Mouse (Mus musculus) embryonic facial prominence, embryonic 14.5 days (tissue): ENCODE results near the gene Tube1. TPM values are rescaled to one million over a fixed set of nuclear protein-coding genes. Genes with fewer than 3 reads are reported as not detected.

Experiments used
- ATAC-seq: fragments of 200-750 bp; cut with Nextera tagmentation; 2 replicates; pipeline ENCODE4 v1.8.0; 2017; ENCODE audit warnings: low read depth, moderate number of reproducible peaks, moderate TSS enrichment
- DNase-seq: peaks from one replicate; pipeline ENCODE4 v3.0.0-alpha.2; 2015; ENCODE audit warnings: low spot score
- H3K27ac ChIP-seq: fragments of 300-500 bp; sonication (generic); replicated peaks from 2 replicates; pipeline ENCODE4 v1.5.1; 2014; ENCODE audit warnings: low read depth, mild to moderate bottlenecking, low read length, moderate library complexity
- H3K27me3 ChIP-seq: fragments of 300-500 bp; sonication (generic); replicated peaks from 2 replicates; pipeline ENCODE4 v1.6.1; 2014; ENCODE audit warnings: low read length; ENCODE audit not compliant: control insufficient read depth, insufficient read depth
- H3K36me3 ChIP-seq: fragments of 300-500 bp; sonication (generic); 2 replicates; pipeline ENCODE4 v1.6.1; 2014; ENCODE audit warnings: low read length, mixed read lengths; ENCODE audit not compliant: control insufficient read depth, insufficient read depth
- H3K4me1 ChIP-seq: fragments of 300-500 bp; sonication (generic); 2 replicates; pipeline ENCODE4 v1.6.1; 2014; ENCODE audit warnings: antibody characterized with exemption, low read length; ENCODE audit not compliant: control insufficient read depth, insufficient read depth
- H3K4me2 ChIP-seq: fragments of 300-500 bp; sonication (generic); 2 replicates; pipeline ENCODE4 v1.6.1; 2014; ENCODE audit warnings: low read depth, mild to moderate bottlenecking, low read length, moderate library complexity, mixed read lengths
- H3K4me3 ChIP-seq: fragments of 300-500 bp; sonication (generic); 2 replicates; pipeline ENCODE4 v1.5.1; 2014; ENCODE audit warnings: low read depth, mild to moderate bottlenecking, low read length
- H3K9ac ChIP-seq: fragments of 300-500 bp; sonication (generic); 2 replicates; pipeline ENCODE4 v1.6.1; 2014; ENCODE audit warnings: low read depth, mild to moderate bottlenecking, low read length, moderate library complexity, mixed read lengths
- H3K9me3 ChIP-seq: fragments of 300-500 bp; sonication (generic); 2 replicates; pipeline ENCODE4 v1.6.1; 2016; ENCODE audit warnings: low read length; ENCODE audit not compliant: control insufficient read depth
- WGBS: fragments of 180-500 bp; shearing (Covaris S2); extraction: QIAGEN DNeasy Blood & Tissue Kit; methylation state at CpG from one replicate; pipeline ENCODE4 v1.1.7; 2014; 5-methylcytosine and 5-hydroxymethylcytosine counted together
- polyA plus RNA-seq: library from polyadenylated mRNA; unstranded; fragments of >200 nt; fragmentation: Nextera tagmentation; extraction: Ambion mirVana; gene quantifications from 2 replicates; pipeline ENCODE4 v1.2.1, GENCODE M21; 2014

Tube1 gene
- polyA plus RNA-seq, 1 experiment from 2014 or later = 12.5 TPM

DNA sequence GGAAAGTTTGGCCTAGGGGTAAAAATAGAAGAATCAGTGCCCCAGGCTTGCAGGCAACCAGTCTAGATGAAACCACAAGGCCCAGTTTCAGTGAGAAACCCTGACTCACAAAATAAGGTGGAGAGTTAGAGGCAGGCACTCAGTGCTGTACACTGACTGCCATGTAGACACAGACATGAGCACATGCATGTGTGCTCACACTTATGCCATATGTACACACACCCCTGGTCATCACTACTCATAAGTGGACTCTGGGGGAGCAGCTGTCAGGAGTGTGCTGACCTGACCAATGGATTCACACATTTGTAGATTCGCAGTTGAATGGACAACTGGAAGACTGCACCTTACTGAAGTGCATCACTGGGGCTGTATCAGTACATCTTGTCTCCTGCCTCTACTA lies 27.6 kb downstream of the Tube1 start:
- H3K4me1 ChIP-seq = peaks cover 6% of the 10 kb centered on the region
- no peaks in the 10 kb centered on the region for H3K36me3 ChIP-seq
- H3K4me3 ChIP-seq = no peak overlapping the region
- no peak overlapping the region for H3K9ac ChIP-seq
- ATAC-seq (no peak), DNase-seq (no peak)
- H3K4me2 ChIP-seq = no peak overlapping the region
- H3K27me3 ChIP-seq = no peaks in the 10 kb centered on the region
- no peak overlapping the region for H3K27ac ChIP-seq
- no peaks in the 10 kb centered on the region for H3K9me3 ChIP-seq
- 94% methylated on average over 1 of the region's 1 CpGs for WGBS

DNA sequence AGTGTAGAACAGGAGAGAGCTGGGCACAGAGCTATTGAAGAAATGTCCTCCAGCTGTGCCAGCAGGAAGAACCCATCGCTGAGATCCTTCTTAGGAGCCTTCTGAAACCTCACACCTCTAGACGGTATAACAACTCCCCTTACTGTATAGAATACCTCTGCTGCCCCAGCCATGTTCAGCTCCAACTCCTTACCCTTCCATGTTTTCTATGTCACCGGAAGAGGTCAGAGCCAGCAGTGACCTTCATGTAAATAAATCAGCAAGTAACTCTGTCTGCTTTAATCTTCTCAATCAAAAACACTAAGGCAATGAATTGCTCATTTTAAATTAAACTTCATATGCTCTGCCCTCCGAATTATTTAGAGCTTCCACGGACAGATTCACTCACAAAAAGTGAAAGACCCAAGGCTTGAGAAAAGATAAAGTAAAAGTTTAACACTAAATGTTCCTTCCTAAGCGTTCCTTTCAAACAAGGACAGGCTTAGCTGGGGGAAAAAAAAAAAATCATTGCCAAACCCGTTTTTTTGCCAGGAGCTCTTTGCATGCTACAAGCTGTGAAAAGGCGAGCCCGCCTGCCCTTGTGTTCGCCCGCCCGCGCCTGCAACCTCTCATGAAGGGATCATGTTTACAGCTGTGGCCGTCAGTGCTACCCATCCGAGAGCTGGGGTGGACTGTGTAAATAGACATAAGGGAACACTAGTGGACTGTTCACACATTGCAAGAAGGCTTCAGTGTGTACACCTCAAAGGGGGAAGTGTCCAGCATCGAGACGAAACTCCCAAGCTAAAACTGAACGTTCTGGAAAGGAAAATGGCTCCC lies 29.1 kb downstream of the Tube1 start:
- peak; percentile 34; the same call in 1 of the 2 replicates for ATAC-seq
- Histone ChIP-seq H3K4me2 (peak overlapping the region; percentile 33), H3K4me3 (no peak overlapping the region)

DNA sequence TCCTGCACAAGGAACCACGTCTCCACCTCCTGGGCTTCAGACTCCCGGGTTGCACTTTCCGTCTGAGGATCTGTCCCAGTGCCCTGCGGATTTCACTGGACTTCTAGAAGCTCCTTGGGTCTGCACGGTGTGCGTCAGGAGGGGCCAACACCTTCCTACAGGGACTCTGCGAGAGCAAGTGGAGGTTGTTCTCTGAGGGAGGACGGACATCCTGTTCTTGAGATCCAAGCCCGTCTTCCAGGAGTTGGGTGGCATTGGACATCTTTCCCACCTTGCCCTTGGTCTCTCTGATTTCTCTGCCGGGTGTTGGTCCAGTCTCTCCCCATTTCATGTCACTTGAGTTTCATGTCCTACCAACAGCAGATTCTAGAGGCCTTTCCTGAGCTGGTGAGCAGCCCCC lies 29.9 kb downstream of the Tube1 start, which contains the start of gene Ccn6:
Gene Ccn6, minus strand, starts transcription at position 101 of the 400 bp plus-strand sequence.
- ATAC-seq (no peak), DNase-seq (no peak)
- Histone ChIP-seq H3K9me3 (no peaks in the 10 kb centered on the region), H3K4me1 (peaks cover 6% of the 10 kb centered on the region), H3K27ac (no peak within 1 kb of the TSS), H3K4me2 (peak within 1 kb of the TSS; percentile 33), H3K9ac (0 out of 2 replicates have a peak within 1 kb of the TSS, but pooled peaks have one; percentile 19), H3K4me3 (no peak within 1 kb of the TSS), H3K36me3 (no peaks in the 10 kb centered on the region), H3K27me3 (no peaks in the 10 kb centered on the region)
- WGBS = 85% methylated on average over 10 of the region's 10 CpGs

More for the DNA sequence above, 29.1 kb downstream of the Tube1 start:
- Histone ChIP-seq H3K4me1 (peaks cover 6% of the 10 kb centered on the region), H3K9ac (0 out of 2 replicates have a peak overlapping the region, but pooled peaks have one; percentile 19), H3K27me3 (no peaks in the 10 kb centered on the region), H3K36me3 (no peaks in the 10 kb centered on the region), H3K27ac (no peak overlapping the region), H3K9me3 (no peaks in the 10 kb centered on the region)
- WGBS = 29% methylated on average over 18 of the region's 18 CpGs
- DNase-seq = peak; percentile 64

DNA sequence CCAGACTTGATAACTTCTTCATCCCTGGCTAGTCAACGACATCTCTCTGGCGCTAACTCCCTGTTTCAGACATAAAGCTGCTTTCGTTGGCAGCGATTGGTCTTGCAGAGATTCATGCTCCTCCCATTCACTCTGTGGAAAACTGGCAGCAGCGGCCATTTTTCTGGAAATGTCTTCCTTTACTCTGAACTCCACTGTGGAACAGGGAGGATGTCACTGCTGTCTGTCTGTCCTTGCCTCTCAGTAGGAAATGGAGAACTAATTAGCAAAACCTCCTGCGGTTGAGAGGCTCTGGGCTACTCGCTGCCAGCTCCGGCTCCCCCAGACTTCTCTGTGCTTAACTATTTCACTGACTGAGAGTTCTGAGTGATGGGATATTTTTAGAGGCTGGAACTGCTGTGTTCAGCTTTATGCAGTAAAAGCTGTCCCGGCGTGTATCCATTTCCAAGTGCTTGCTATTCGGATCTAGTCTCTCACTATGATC lies 31.9 kb downstream of the Tube1 start:
- peak; percentile 28; the same call in 1 of the 2 replicates for ATAC-seq
- DNase-seq = peak; percentile 84
- H3K9me3 ChIP-seq = no peaks in the 10 kb centered on the region
- H3K27ac ChIP-seq = peak overlapping the region; percentile 65; the same call in 1 of the 2 replicates
- H3K4me3 ChIP-seq = peak overlapping the region; percentile 27
- WGBS = 18% methylated on average over 11 of the region's 11 CpGs
- peak overlapping the region; percentile 46; the same call in 1 of the 2 replicates for H3K9ac ChIP-seq
- H3K36me3 ChIP-seq = no peaks in the 10 kb centered on the region
- H3K27me3 ChIP-seq = no peaks in the 10 kb centered on the region
- H3K4me1 ChIP-seq = peaks cover 8% of the 10 kb centered on the region
- H3K4me2 ChIP-seq = peak overlapping the region; percentile 42

DNA sequence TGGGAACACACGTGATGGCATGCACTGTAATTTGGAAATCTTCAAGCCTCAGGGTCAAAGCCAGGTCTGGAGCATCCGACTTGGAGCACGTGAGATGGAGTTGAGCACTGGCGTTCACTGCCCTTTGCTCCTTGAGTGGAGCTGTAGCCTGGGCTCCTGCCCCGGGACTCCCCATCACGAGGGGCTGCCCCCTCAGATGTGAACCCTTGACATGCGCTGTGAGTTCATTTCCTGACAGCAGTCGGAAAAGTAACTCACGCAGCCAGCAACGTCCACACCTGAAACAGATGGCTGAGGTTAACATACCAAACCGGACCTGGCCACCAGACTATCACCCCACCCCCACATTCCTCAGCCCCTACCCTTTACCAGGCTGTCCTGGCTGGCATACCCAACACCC lies 33.8 kb downstream of the Tube1 start:
- H3K9ac ChIP-seq = no peak overlapping the region
- WGBS = 63% methylated on average over 11 of the region's 11 CpGs

GRCm38 (mm10) chr10:39169642-39170041 lies 35.9 kb downstream of the Tube1 start:
- Histone ChIP-seq H3K9ac (no peak overlapping the region), H3K27me3 (no peaks in the 10 kb centered on the region), H3K36me3 (no peaks in the 10 kb centered on the region), H3K27ac (no peak overlapping the region; the same call in 1 of the 2 replicates), H3K4me3 (peak overlapping the region; percentile 8; the same call in 1 of the 2 replicates), H3K4me1 (peaks cover 27% of the 10 kb centered on the region), H3K9me3 (no peaks in the 10 kb centered on the region), H3K4me2 (peak overlapping the region; percentile 48)
- ATAC-seq (peak; percentile 21; the same call in 1 of the 2 replicates), DNase-seq (peak; percentile 49)
- 33% methylated on average over 9 of the region's 9 CpGs for WGBS

More for the DNA sequence above, 33.8 kb downstream of the Tube1 start:
- no peak overlapping the region for H3K4me3 ChIP-seq
- no peaks in the 10 kb centered on the region for H3K9me3 ChIP-seq
- H3K27ac ChIP-seq = no peak overlapping the region
- ATAC-seq = no peak
- no peak overlapping the region for H3K4me2 ChIP-seq
- H3K36me3 ChIP-seq = no peaks in the 10 kb centered on the region
- no peak for DNase-seq
- no peaks in the 10 kb centered on the region for H3K27me3 ChIP-seq
- peaks cover 17% of the 10 kb centered on the region for H3K4me1 ChIP-seq

- no peaks in the 10 kb centered on the region for H3K27me3 ChIP-seq
- H3K4me1 ChIP-seq = peaks cover 30% of the 10 kb centered on the region
- no peaks in the 10 kb centered on the region for H3K36me3 ChIP-seq
- peak; percentile 62 for DNase-seq
- no peaks in the 10 kb centered on the region for H3K9me3 ChIP-seq
- no peak overlapping the region; the same call in 1 of the 2 replicates for H3K27ac ChIP-seq
- WGBS = 2% methylated on average over 8 of the region's 8 CpGs
- ATAC-seq = 0 out of 2 replicates have a peak, but pooled peaks have one; percentile 19
- peak overlapping the region; percentile 48 for H3K4me2 ChIP-seq
- no peak overlapping the region for H3K9ac ChIP-seq
- peak overlapping the region; percentile 8; the same call in 1 of the 2 replicates for H3K4me3 ChIP-seq
Observed at GRCm38 (mm10) chr10:39170181-39170580, 36.4 kb downstream of the Tube1 start.

DNA sequence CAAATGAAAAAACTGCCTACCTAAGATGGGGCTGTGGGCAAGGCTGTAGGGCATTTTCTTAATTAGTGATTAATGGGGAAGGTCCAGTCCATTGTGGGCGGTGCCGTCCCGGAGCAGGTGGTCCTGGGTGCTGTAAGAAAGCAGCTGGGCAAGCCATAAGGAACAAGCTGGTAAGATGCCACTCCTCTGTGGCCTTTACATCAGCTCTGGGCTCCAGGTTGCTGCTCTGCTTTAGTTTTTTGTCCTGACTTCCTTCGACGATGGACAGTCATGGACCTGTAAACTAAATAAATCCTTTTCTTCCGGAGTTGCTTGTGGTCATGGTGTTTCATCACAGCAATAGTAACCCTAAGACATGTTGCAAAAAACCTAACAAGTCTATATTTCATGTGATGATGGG lies 36.9 kb downstream of the Tube1 start:
- Histone ChIP-seq H3K4me3 (no peak overlapping the region), H3K9ac (no peak overlapping the region), H3K36me3 (no peaks in the 10 kb centered on the region), H3K27ac (no peak overlapping the region), H3K27me3 (no peaks in the 10 kb centered on the region), H3K4me1 (peaks cover 27% of the 10 kb centered on the region), H3K4me2 (peak overlapping the region; percentile 74), H3K9me3 (no peaks in the 10 kb centered on the region)
- DNase-seq (no peak), ATAC-seq (0 out of 2 replicates have a peak, but pooled peaks have one; percentile 1)
- 8% methylated on average over 6 of the region's 6 CpGs for WGBS
